Mouse (Mus musculus) myocyte (in vitro differentiated cells): ENCODE data around the gene Rrp8. TPM values are rescaled to one million over a fixed set of nuclear protein-coding genes. Genes with fewer than 3 reads are reported as not detected.
"Not testable (repeated sequence)": the region's sequence is repeated elsewhere in the genome, so short reads cannot be mapped to it uniquely, and the experiment has no call there.

Source experiments
- H3K27me3 ChIP-seq: one replicate; pipeline ENCODE4 v1.6.1; 2011; ENCODE audit not compliant: control insufficient read depth, insufficient read depth, insufficient read length
- H3K36me3 ChIP-seq: one replicate; pipeline ENCODE4 v1.6.1; 2011; ENCODE audit not compliant: control insufficient read depth, insufficient read depth
- H3K4me2 ChIP-seq: one replicate; pipeline ENCODE4 v1.6.1; 2011; ENCODE audit warnings: low read depth, control low read depth
- H3K4me3 ChIP-seq: one replicate; pipeline ENCODE4 v1.5.1; 2011; ENCODE audit warnings: mild to moderate bottlenecking, control low read depth, moderate library complexity
- H3K79me2 ChIP-seq: one replicate; pipeline ENCODE4 v1.6.1; 2011; ENCODE audit not compliant: control insufficient read depth, insufficient read depth
- H3ac ChIP-seq: one replicate; pipeline ENCODE4 v1.6.1; 2011; ENCODE audit not compliant: control insufficient read depth, insufficient read length
- CEBPB ChIP-seq: IDR thresholded peaks from 2 replicates; pipeline ENCODE4 v1.6.1; 2011; ENCODE audit warnings: mild to moderate bottlenecking, moderate library complexity; ENCODE audit not compliant: poor library complexity, insufficient read depth, severe bottlenecking
- E2F4 ChIP-seq: IDR thresholded peaks from one replicate; pipeline ENCODE4 v1.6.1; 2011; ENCODE audit warnings: mild to moderate bottlenecking, control low read depth, moderate library complexity; ENCODE audit not compliant: insufficient read depth
- MAX ChIP-seq: IDR thresholded peaks from one replicate; pipeline ENCODE4 v1.6.1; 2011; ENCODE audit warnings: low read depth, mild to moderate bottlenecking, control low read depth
- MYOD1 ChIP-seq, 3 experiments: IDR thresholded peaks; one replicate each; pipeline ENCODE4 v1.6.1; 2011; ENCODE audit warnings: control low read depth in 2 of 3, low read depth in 2 of 3, mild to moderate bottlenecking in 2 of 3, moderate library complexity in 1 of 3; ENCODE audit not compliant: insufficient read length in 2 of 3, control insufficient read depth in 1 of 3
- MYOG ChIP-seq, 3 experiments: IDR thresholded peaks; one replicate each; pipeline ENCODE4 v1.6.1; 2011; ENCODE audit warnings: control low read depth in 2 of 3, low read depth in 2 of 3, mild to moderate bottlenecking in 2 of 3; ENCODE audit not compliant: insufficient read length in 2 of 3, control insufficient read depth in 1 of 3, insufficient read depth in 1 of 3
- POLR2A ChIP-seq: IDR thresholded peaks from one replicate; pipeline ENCODE4 v1.6.1; 2011; ENCODE audit warnings: low read depth, mild to moderate bottlenecking, control low read depth, moderate library complexity; ENCODE audit not compliant: insufficient read length
- POLR2AphosphoS2 ChIP-seq: IDR thresholded peaks from one replicate; pipeline ENCODE4 v1.6.1; 2011; ENCODE audit warnings: low read depth, control low read depth; ENCODE audit not compliant: insufficient read length
- REST ChIP-seq: IDR thresholded peaks from one replicate; pipeline ENCODE4 v1.6.1; 2011; ENCODE audit warnings: mild to moderate bottlenecking, control low read depth, moderate library complexity; ENCODE audit not compliant: insufficient read depth, insufficient read length
- SRF ChIP-seq: IDR thresholded peaks from one replicate; pipeline ENCODE4 v1.6.1; 2011; ENCODE audit warnings: low read depth; ENCODE audit not compliant: control insufficient read depth, insufficient read length
- TCF12 ChIP-seq: IDR thresholded peaks from one replicate; pipeline ENCODE4 v1.6.1; 2011; ENCODE audit warnings: mild to moderate bottlenecking, control low read depth; ENCODE audit not compliant: poor library complexity, insufficient read depth, severe bottlenecking
- TCF3 ChIP-seq: IDR thresholded peaks from one replicate; pipeline ENCODE4 v1.6.1; 2011; ENCODE audit warnings: low read depth, control low read depth; ENCODE audit not compliant: insufficient read length
- USF1 ChIP-seq: IDR thresholded peaks from one replicate; pipeline ENCODE4 v1.6.1; 2011; ENCODE audit warnings: low read depth, mild to moderate bottlenecking, control low read depth, moderate library complexity
- polyA plus RNA-seq: library from polyadenylated mRNA; unstranded; fragments of >200 nt; fragmentation: generic; extraction: Trizol; gene quantifications from one replicate; pipeline ENCODE4 v1.2.1, GENCODE M21; 2012; ENCODE audit warnings: missing spikeins

The Rrp8 gene
- polyA plus RNA-seq, 1 experiment: 15.5 TPM

DNA sequence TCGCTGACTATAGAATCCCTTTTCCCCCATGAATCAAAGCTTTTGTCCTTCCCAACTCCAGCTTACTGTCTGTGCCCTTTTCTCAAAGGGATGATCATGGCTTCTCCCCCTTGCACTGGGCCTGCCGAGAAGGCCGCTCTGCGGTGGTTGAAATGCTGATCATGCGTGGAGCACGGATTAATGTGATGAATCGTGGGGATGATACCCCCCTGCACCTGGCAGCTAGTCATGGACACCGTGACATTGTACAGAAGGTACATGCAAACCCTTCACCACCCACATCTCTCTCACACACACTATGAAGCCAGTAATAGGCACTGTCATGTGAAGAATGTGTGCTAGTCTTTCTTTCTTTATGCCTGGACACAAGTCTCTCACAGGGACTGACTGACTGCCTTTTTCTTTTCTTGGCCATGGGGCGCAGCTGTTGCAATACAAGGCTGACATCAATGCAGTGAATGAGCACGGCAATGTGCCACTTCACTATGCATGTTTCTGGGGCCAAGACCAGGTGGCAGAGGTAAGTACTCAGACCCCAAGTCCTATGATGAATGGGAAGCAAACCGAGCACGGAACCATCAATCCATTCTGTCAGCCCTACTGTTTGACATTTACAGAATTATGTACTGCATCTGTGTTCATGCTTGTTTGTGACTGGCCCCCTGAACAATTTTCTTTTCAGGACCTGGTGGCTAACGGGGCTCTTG is 3.1 kb upstream of the Rrp8 start:
- no peaks in the 10 kb centered on the region for H3K27me3 ChIP-seq
- peaks cover 57% of the 10 kb centered on the region for H3K79me2 ChIP-seq
- H3ac ChIP-seq: no peak overlapping the region
- TF ChIP-seq POLR2AphosphoS2 (peak; percentile 55), E2F4 (no peak)
- no peak overlapping the region for H3K4me2 ChIP-seq
- no peak overlapping the region for H3K4me3 ChIP-seq
- H3K36me3 ChIP-seq: peaks cover 18% of the 10 kb centered on the region

DNA sequence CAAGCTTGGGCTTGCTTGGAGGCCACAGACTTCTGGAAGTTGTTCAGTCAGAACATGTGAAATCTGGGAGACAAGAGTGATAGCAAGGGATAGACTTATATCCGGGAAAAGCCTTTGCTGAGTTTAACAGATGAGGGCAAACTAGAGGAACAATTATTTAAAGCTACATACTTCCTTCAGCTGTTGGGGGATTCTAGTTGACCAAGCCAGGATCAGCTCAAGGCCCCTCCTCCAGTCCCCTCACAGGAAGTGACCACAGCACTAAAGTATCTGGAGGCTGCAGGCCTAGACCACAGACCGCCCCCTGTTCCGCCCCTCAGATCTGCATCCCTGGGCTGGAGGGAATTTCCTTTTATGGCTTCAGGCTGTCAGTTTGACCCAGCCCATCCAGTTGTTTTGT is 1.8 kb upstream of the Rrp8 start:
- peaks cover 65% of the 10 kb centered on the region for H3K79me2 ChIP-seq
- no peaks in the 10 kb centered on the region for H3K27me3 ChIP-seq
- H3K4me2 ChIP-seq: peak overlapping the region; percentile 97
- H3K36me3 ChIP-seq: peaks cover 18% of the 10 kb centered on the region
- peak overlapping the region; percentile 99 for H3K4me3 ChIP-seq
- no peak overlapping the region for H3ac ChIP-seq
- TF ChIP-seq TCF3: no peak
- no peak for TF ChIP-seq TCF12
- no peak for TF ChIP-seq CEBPB
- TF ChIP-seq REST: no peak
- TF ChIP-seq USF1: no peak
- peak; percentile 97 for TF ChIP-seq SRF
- TF ChIP-seq POLR2A: peak; percentile 33
- TF ChIP-seq E2F4: no peak
- peak; percentile 71 for TF ChIP-seq POLR2AphosphoS2
- no peak for TF ChIP-seq MYOG (IDR thresholded peaks at IDR 0.05; ENCODE audit: control insufficient read depth in 1 of 3, insufficient read depth in 1 of 3, insufficient read length in 2 of 3, low read depth in 2 of 3)

- TF ChIP-seq SRF (no peak), USF1 (no peak), TCF12 (no peak), REST (no peak), MYOD1 (IDR thresholded peaks at IDR 0.05; ENCODE audit: control insufficient read depth in 1 of 3, insufficient read length in 2 of 3, low read depth in 2 of 3) (no peak), POLR2AphosphoS2 (no peak), E2F4 (no peak), POLR2A (no peak), CEBPB (no peak), MYOG (IDR thresholded peaks at IDR 0.05; ENCODE audit: control insufficient read depth in 1 of 3, insufficient read depth in 1 of 3, insufficient read length in 2 of 3, low read depth in 2 of 3) (no peak), MAX (no peak), TCF3 (no peak)
- H3K36me3 ChIP-seq: peaks cover 18% of the 10 kb centered on the region
Observed at GRCm38 (mm10) chr7:105738286-105738685, 1.1 kb upstream of the Rrp8 start.

GRCm38 (mm10) chr7:105737648-105738047 is 463 bp upstream of the Rrp8 start:
- H3K36me3 ChIP-seq: peaks cover 23% of the 10 kb centered on the region

More at GRCm38 (mm10) chr7:105738286-105738685, 1.1 kb upstream of the Rrp8 start:
- Histone ChIP-seq H3K27me3 (no peaks in the 10 kb centered on the region), H3K4me2 (peak overlapping the region; percentile 97), H3K4me3 (peak overlapping the region; percentile 99), H3ac (no peak overlapping the region), H3K79me2 (peaks cover 62% of the 10 kb centered on the region)

DNA sequence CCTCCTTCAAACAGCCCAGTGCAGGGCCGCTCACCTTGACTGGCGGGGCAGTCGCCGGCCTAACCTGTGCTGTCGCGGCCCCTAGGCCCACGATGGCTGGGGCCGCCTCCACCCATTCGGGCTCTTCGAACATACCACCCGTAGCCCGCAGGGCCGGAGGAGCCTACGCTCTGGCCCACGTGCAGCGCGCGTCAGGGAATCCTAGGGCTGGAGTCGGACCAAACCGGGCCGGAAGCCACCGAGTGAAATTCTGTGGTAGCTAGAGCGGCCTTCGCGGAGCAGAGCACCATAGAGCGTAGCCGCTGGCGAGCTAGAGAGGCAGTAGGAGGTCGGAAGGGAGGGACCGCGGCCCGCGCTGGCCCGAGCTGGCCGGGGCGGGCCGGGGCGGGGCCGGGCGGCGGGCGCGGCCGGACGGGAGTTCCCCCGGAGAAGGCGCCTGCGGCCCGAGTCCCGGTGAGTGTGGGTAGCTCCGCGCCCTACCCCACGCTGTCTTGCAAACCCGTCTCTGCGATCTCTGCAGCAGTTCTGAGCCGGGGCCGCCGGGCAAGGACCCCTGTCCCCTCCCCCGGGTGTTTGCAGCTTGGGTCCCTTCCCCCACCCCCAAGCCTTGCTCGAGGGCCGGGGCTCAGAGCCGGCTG is 802 bp downstream of the Rrp8 start, which contains the start of gene Ilk:
Gene Ilk (plus strand): TSS at position 329 of the 638 bp plus-strand sequence.
- Histone ChIP-seq H3K79me2 (peaks cover 62% of the 10 kb centered on the region), H3K36me3 (peaks cover 28% of the 10 kb centered on the region), H3ac (peak within 1 kb of the TSS; percentile 96), H3K4me3 (peak within 1 kb of the TSS; percentile 99), H3K27me3 (no peaks in the 10 kb centered on the region), H3K4me2 (peak within 1 kb of the TSS; percentile 97)
- TF ChIP-seq POLR2A (peak; percentile 69), CEBPB (no peak), TCF12 (no peak), MYOG (IDR thresholded peaks at IDR 0.05; ENCODE audit: control insufficient read depth in 1 of 3, insufficient read depth in 1 of 3, insufficient read length in 2 of 3, low read depth in 2 of 3) (peak in 2 of 3 experiments; percentile 21 to 44), TCF3 (no peak), MYOD1 (IDR thresholded peaks at IDR 0.05; ENCODE audit: control insufficient read depth in 1 of 3, insufficient read length in 2 of 3, low read depth in 2 of 3) (no peak), MAX (peak; percentile 63), E2F4 (no peak), REST (no peak), SRF (peak; percentile 15), USF1 (peak; percentile 52), POLR2AphosphoS2 (peak; percentile 92)

More at GRCm38 (mm10) chr7:105737648-105738047, 463 bp upstream of the Rrp8 start:
- Histone ChIP-seq H3K79me2 (peaks cover 65% of the 10 kb centered on the region), H3K27me3 (no peaks in the 10 kb centered on the region), H3K4me2 (peak overlapping the region; percentile 97), H3K4me3 (peak overlapping the region; percentile 99), H3ac (peak overlapping the region; percentile 96)
- no peak for TF ChIP-seq POLR2AphosphoS2

DNA sequence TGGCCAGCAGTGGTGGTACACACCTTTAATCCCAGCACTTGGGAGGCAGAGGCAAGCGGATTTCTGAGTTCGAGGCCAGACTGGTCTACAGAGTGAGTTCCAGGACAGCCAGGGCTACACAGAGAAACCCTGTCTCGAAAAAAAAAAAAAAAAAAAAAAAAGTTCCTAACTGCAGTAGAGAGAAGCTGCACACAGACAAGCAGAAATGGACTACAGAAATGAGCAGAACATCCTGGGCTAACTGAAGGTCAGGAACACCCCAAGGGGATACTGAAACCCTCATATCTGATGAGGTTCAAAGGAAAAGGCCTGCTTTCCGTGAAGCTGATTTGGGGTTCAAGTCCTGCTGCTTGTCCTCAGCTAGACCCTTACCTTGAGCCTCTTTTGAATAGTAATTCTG is 1.7 kb downstream of the Rrp8 start:
- Histone ChIP-seq H3K36me3 (peaks cover 24% of the 10 kb centered on the region), H3K4me2 (peak overlapping the region; percentile 95), H3K79me2 (peaks cover 58% of the 10 kb centered on the region), H3K4me3 (peak overlapping the region; percentile 99), H3ac (peak overlapping the region; percentile 96)
- H3K27me3 ChIP-seq: not testable (repeated sequence)
